Mouse (Mus musculus): Measurements from ENCODE around the gene Dhx8. TPM values are rescaled to one million over a fixed set of nuclear protein-coding genes. Genes with fewer than 3 reads are reported as not detected.
A peak's percentile ranks its signal among the peaks of the same experiment; 100 is the strongest.

Gene Dhx8
- polyA plus RNA-seq, 2 experiments = 9.6 to 12.9 TPM

- no peak for ATAC-seq (ENCODE audit: insufficient read depth)
- Histone ChIP-seq H3K9me3 (ENCODE audit: control insufficient read depth, low read length) (no peaks in the 10 kb centered on the region), H3K36me3 (replicated peaks; ENCODE audit: control insufficient read depth, insufficient read depth, low read depth) (no peaks in the 10 kb centered on the region), H3K4me1 (replicated peaks; ENCODE audit: control insufficient read depth in 2 of 2, insufficient read depth in 2 of 2, low read length in 1 of 2) (peaks cover 0 to 2% of the 10 kb centered on the region in 2 experiments; a peak in 1 of 4 replicates), H3K4me2 (ENCODE audit: low read depth) (no peak overlapping the region), H3K27ac (no peak overlapping the region), H3K9ac (replicated peaks) (no peak overlapping the region), H3K27me3 (ENCODE audit: control insufficient read depth, insufficient read depth, low read length) (peaks cover 53% of the 10 kb centered on the region), H3K4me3 (ENCODE audit: insufficient read depth in 1 of 2, low read depth in 2 of 2, low read length in 2 of 2) (no peak overlapping the region)
- 58% methylated on average over 7 of the region's 7 CpGs for WGBS (ENCODE audit: insufficient replicate concordance)
- TF ChIP-seq EP300 (IDR thresholded peaks at IDR 0.05; ENCODE audit: low read depth) (no peak), CTCF (IDR thresholded peaks at IDR 0.05; ENCODE audit: low read depth) (no peak)
- no peak for DNase-seq (ENCODE audit: low read depth in 3 of 3, low spot score in 3 of 3)
These were observed 53.9 kb downstream of the Dhx8 start for GRCm38 (mm10) chr11:101786651-101787050.

- Histone ChIP-seq H3K36me3 (replicated peaks; ENCODE audit: control insufficient read depth, insufficient read depth, low read depth) (no peaks in the 10 kb centered on the region), H3K9me3 (ENCODE audit: control insufficient read depth, low read length) (no peaks in the 10 kb centered on the region), H3K4me2 (ENCODE audit: low read depth) (no peak overlapping the region), H3K27me3 (ENCODE audit: control insufficient read depth, insufficient read depth, low read length) (peaks cover 49% of the 10 kb centered on the region), H3K4me1 (replicated peaks; ENCODE audit: control insufficient read depth in 2 of 2, insufficient read depth in 2 of 2, low read length in 1 of 2) (peaks cover 0 to 2% of the 10 kb centered on the region in 2 experiments; a peak in 1 of 4 replicates), H3K9ac (replicated peaks) (no peak overlapping the region), H3K27ac (no peak overlapping the region), H3K4me3 (ENCODE audit: insufficient read depth in 1 of 2, low read depth in 2 of 2, low read length in 2 of 2) (no peak overlapping the region)
- DNase-seq (ENCODE audit: low read depth in 3 of 3, low spot score in 3 of 3) = no peak
- TF ChIP-seq EP300 (IDR thresholded peaks at IDR 0.05; ENCODE audit: low read depth) (no peak), CTCF (IDR thresholded peaks at IDR 0.05; ENCODE audit: low read depth) (no peak)
- WGBS (ENCODE audit: insufficient replicate concordance) = 74% methylated on average over 1 of the region's 1 CpGs
- ATAC-seq (ENCODE audit: insufficient read depth) = no peak
These were observed 54.7 kb downstream of the Dhx8 start for GRCm38 (mm10) chr11:101787432-101787831.

- Histone ChIP-seq H3K4me3 (ENCODE audit: insufficient read depth in 1 of 2, low read depth in 2 of 2, low read length in 2 of 2) (no peak overlapping the region), H3K4me1 (replicated peaks; ENCODE audit: control insufficient read depth in 2 of 2, insufficient read depth in 2 of 2, low read length in 1 of 2) (no peaks in the 10 kb centered on the region; a peak in 1 of 4 replicates), H3K4me2 (ENCODE audit: low read depth) (0 out of 2 replicates have a peak overlapping the region, but pooled peaks have one; percentile 6), H3K9me3 (ENCODE audit: control insufficient read depth, low read length) (no peaks in the 10 kb centered on the region), H3K27ac (no peak overlapping the region), H3K9ac (replicated peaks) (no peak overlapping the region), H3K36me3 (replicated peaks; ENCODE audit: control insufficient read depth, insufficient read depth, low read depth) (no peaks in the 10 kb centered on the region), H3K27me3 (ENCODE audit: control insufficient read depth, insufficient read depth, low read length) (peaks cover 14% of the 10 kb centered on the region)
- no peak for TF ChIP-seq CTCF (IDR thresholded peaks at IDR 0.05; ENCODE audit: low read depth)
- no peak for TF ChIP-seq EP300 (IDR thresholded peaks at IDR 0.05; ENCODE audit: low read depth)
- 36% methylated on average over 19 of the region's 19 CpGs for WGBS (ENCODE audit: insufficient replicate concordance)
- DNase-seq (ENCODE audit: low read depth in 3 of 3, low spot score in 3 of 3) (no peak), ATAC-seq (ENCODE audit: insufficient read depth) (no peak)
These were observed 58.2 kb downstream of the Dhx8 start for GRCm38 (mm10) chr11:101790811-101791526.

- WGBS (ENCODE audit: insufficient replicate concordance) = 57% methylated on average over 2 of the region's 2 CpGs
- TF ChIP-seq EP300 (IDR thresholded peaks at IDR 0.05; ENCODE audit: low read depth) (no peak), CTCF (IDR thresholded peaks at IDR 0.05; ENCODE audit: low read depth) (no peak)
- DNase-seq (ENCODE audit: low read depth in 3 of 3, low spot score in 3 of 3) = no peak
These were observed 64.6 kb downstream of the Dhx8 start for GRCm38 (mm10) chr11:101797355-101797754.

GRCm38 (mm10) chr11:101798083-101798482 is 65.4 kb downstream of the Dhx8 start:
- Histone ChIP-seq H3K9me3 (ENCODE audit: control insufficient read depth, low read length) (no peaks in the 10 kb centered on the region), H3K9ac (replicated peaks) (no peak overlapping the region), H3K4me1 (replicated peaks; ENCODE audit: control insufficient read depth in 2 of 2, insufficient read depth in 2 of 2, low read length in 1 of 2) (no peaks in the 10 kb centered on the region), H3K36me3 (replicated peaks; ENCODE audit: control insufficient read depth, insufficient read depth, low read depth) (no peaks in the 10 kb centered on the region), H3K4me3 (ENCODE audit: insufficient read depth in 1 of 2, low read depth in 2 of 2, low read length in 2 of 2) (no peak overlapping the region), H3K4me2 (ENCODE audit: low read depth) (no peak overlapping the region), H3K27ac (no peak overlapping the region), H3K27me3 (ENCODE audit: control insufficient read depth, insufficient read depth, low read length) (no peaks in the 10 kb centered on the region)
- DNase-seq (ENCODE audit: low read depth in 3 of 3, low spot score in 3 of 3) (no peak), ATAC-seq (ENCODE audit: insufficient read depth) (no peak)
- WGBS (ENCODE audit: insufficient replicate concordance) = 16% methylated on average over 8 of the region's 8 CpGs
- TF ChIP-seq CTCF (IDR thresholded peaks at IDR 0.05; ENCODE audit: low read depth) = no peak
- no peak for TF ChIP-seq EP300 (IDR thresholded peaks at IDR 0.05; ENCODE audit: low read depth)

More at GRCm38 (mm10) chr11:101797355-101797754, 64.6 kb downstream of the Dhx8 start:
- no peak for ATAC-seq (ENCODE audit: insufficient read depth)
- no peaks in the 10 kb centered on the region for H3K4me1 ChIP-seq (replicated peaks; ENCODE audit: control insufficient read depth in 2 of 2, insufficient read depth in 2 of 2, low read length in 1 of 2)
- H3K36me3 ChIP-seq (replicated peaks; ENCODE audit: control insufficient read depth, insufficient read depth, low read depth) = no peaks in the 10 kb centered on the region
- H3K9me3 ChIP-seq (ENCODE audit: control insufficient read depth, low read length) = no peaks in the 10 kb centered on the region
- H3K9ac ChIP-seq (replicated peaks) = no peak overlapping the region
- H3K27me3 ChIP-seq (ENCODE audit: control insufficient read depth, insufficient read depth, low read length) = no peaks in the 10 kb centered on the region
- no peak overlapping the region for H3K4me3 ChIP-seq (ENCODE audit: insufficient read depth in 1 of 2, low read depth in 2 of 2, low read length in 2 of 2)
- H3K27ac ChIP-seq = no peak overlapping the region
- H3K4me2 ChIP-seq (ENCODE audit: low read depth) = no peak overlapping the region
